Mouse (Mus musculus) liver (tissue): Measurements from ENCODE around the gene Bmp2.

Experiments used
- DNase-seq: peaks from one replicate; pipeline ENCODE4 v3.0.0-alpha.2; 2020; ENCODE audit warnings: mixed read lengths

Gene Bmp2

DNA sequence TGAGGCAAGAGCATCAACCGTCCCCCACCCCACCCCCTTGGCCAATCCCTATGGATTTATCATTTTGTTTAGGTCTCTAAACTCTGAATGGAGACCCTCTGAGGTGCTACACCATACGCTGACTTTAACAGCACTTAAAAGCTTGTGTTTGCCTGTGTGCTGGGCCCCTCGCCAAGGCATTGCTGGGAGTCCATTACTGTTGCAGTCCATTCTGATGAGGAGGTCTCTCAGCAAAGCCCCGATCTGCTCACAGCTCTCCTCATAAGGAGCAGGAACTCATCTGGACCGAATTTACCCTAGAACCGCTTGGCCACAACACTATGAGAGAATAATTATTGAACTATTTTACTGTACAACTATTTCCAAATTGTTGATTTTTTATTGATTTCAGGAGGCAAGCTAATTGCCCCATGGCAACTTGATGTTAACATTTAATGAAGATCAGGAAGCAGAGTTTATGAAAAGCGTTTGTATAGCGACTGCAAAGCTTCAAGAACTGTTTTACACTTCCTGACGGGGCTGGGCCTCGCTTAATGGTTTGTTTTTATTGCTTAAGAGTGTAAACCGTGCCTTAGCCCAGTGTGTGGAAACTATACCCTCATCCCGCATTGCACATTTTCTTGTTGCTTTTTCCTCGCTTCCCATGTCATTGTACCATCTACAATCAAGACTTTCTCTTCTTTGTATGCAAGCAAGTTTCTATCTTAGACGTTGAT is 14.2 kb downstream of the Bmp2 start:
- no peak for DNase-seq

DNA sequence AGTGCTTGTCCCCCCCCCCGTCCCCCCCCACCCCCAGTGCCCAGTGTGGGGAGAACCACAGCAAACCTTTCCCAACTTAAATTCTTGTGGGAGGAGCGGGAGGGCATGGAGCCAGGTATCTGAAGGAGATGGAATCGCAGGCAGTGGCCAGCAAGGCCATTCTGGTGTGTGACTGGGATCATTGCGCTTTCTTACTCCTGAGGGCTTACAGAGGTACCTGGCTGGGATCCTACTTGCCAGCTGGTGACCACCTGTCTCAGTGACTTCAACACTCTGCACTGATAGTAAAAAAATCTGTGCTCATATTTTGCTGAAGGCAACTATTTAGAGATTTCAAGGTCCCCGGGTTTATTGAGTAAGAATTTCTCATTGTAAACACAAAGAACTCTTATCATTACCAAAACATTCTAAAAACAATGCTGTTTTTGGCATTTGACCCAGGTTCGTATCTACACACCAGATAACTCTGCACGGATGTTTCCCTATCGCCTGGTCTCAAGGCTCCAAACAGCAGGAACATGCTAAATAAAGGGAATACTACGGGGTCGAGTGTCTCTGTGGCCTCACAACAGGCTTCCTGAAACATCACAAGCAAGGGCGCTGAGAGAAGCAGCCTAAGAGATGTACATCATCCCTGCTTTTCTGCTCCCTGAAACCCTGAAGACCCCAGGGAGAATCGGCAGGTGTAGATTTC is 39.8 kb downstream of the Bmp2 start:
- DNase-seq, result no peak
